Mouse (Mus musculus): ENCODE results near the gene Zfp335. TPM values are rescaled to one million over a fixed set of nuclear protein-coding genes. Genes with fewer than 3 reads are reported as not detected.

Gene Zfp335
- polyA plus RNA-seq, 1 experiment from 2014 or later: 16.2 TPM

DNA sequence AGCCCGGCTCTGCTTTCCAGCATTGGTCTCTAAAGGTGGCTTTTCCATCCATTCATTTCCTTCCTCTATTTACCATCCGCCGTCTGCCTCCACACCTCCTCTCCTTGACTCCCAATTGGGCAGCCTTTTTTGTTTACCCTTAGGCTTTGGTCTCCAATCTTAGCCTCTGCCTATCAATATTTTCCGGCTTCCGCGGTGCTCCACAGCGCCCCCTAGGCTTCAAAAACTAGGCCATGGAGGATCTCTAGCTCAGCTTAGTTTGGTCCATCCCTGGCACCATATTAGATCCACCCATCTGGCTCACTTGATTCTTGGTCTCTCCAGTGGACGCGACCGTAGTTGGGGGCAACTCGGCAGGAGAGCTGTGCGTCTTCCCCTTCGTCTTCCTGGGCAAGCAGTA lies 38.9 kb upstream of the Zfp335 start:
- H3K4me3 ChIP-seq (ENCODE audit: low read depth, low read length): no peak overlapping the region
- WGBS: 24% methylated on average over 13 of the region's 13 CpGs

DNA sequence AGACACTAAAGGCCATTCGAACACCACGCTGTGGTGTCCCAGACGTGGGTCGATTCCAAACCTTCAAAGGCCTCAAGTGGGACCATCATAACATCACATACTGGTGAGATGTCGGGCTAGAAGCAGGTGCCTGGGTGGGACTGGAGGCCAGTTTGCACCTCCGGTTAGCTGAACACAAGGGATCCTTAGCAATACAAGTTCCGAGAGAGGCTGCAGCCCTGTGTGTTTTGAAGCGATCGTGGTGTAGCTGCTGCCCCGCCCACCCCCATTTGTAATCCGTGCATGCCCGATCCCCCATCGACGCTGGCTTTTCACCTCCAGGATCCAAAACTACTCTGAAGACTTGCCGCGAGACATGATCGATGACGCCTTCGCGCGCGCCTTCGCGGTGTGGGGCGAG lies 37.4 kb upstream of the Zfp335 start:
- Histone ChIP-seq H3K4me2 (ENCODE audit: low read length) (peak overlapping the region; percentile 42), H3K27ac (ENCODE audit: low read length) (no peak overlapping the region), H3K27me3 (ENCODE audit: control insufficient read depth, insufficient read depth, low read depth, low read length) (peaks cover 37% of the 10 kb centered on the region), H3K9ac (ENCODE audit: low read depth, low read length) (no peak overlapping the region), H3K36me3 (ENCODE audit: control insufficient read depth, insufficient read depth, low read length) (no peaks in the 10 kb centered on the region), H3K9me3 (replicated peaks; ENCODE audit: control insufficient read depth, low read length, poor library complexity, severe bottlenecking) (no peaks in the 10 kb centered on the region), H3K4me3 (ENCODE audit: low read depth, low read length) (peak overlapping the region; percentile 3; the same call in 1 of the 2 replicates), H3K4me1 (ENCODE audit: control insufficient read depth, insufficient read depth, low read length) (peaks cover 15% of the 10 kb centered on the region)
- no peak for ATAC-seq
- WGBS: 5% methylated on average over 25 of the region's 25 CpGs

More for the DNA sequence above, 38.9 kb upstream of the Zfp335 start:
- H3K27ac ChIP-seq (ENCODE audit: low read length): no peak overlapping the region
- H3K4me2 ChIP-seq (ENCODE audit: low read length): no peak overlapping the region
- no peaks in the 10 kb centered on the region for H3K36me3 ChIP-seq (ENCODE audit: control insufficient read depth, insufficient read depth, low read length)
- H3K9ac ChIP-seq (ENCODE audit: low read depth, low read length): no peak overlapping the region
- H3K9me3 ChIP-seq (replicated peaks; ENCODE audit: control insufficient read depth, low read length, poor library complexity, severe bottlenecking): no peaks in the 10 kb centered on the region
- peaks cover 15% of the 10 kb centered on the region for H3K4me1 ChIP-seq (ENCODE audit: control insufficient read depth, insufficient read depth, low read length)
- no peak for ATAC-seq
- H3K27me3 ChIP-seq (ENCODE audit: control insufficient read depth, insufficient read depth, low read depth, low read length): peaks cover 37% of the 10 kb centered on the region

DNA sequence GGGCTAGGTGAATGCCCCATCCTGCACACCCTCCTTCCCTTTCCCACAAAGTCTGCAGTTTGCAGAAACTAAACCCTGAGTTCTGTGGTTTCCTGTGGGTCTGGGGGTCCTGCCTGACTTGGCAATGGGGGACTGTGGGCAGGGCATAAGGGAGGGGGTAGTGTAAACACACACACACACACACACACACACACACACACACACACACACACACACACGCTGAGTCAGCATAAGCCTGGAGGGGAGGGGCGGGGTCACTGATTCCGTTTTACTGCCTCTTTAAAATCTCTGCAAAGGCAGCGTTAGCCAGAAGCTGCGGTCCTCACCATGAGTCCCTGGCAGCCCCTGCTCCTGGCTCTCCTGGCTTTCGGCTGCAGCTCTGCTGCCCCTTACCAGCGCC lies 36.4 kb upstream of the Zfp335 start:
- Histone ChIP-seq H3K4me2 (ENCODE audit: low read length) (no peak overlapping the region), H3K4me1 (ENCODE audit: control insufficient read depth, insufficient read depth, low read length) (peaks cover 10% of the 10 kb centered on the region), H3K27me3 (ENCODE audit: control insufficient read depth, insufficient read depth, low read depth, low read length) (peaks cover 37% of the 10 kb centered on the region), H3K9ac (ENCODE audit: low read depth, low read length) (peak overlapping the region; percentile 18; the same call in 1 of the 2 replicates), H3K4me3 (ENCODE audit: low read depth, low read length) (no peak overlapping the region), H3K9me3 (replicated peaks; ENCODE audit: control insufficient read depth, low read length, poor library complexity, severe bottlenecking) (no peaks in the 10 kb centered on the region), H3K27ac (ENCODE audit: low read length) (no peak overlapping the region), H3K36me3 (ENCODE audit: control insufficient read depth, insufficient read depth, low read length) (no peaks in the 10 kb centered on the region)
- no peak for ATAC-seq
- WGBS: 10% methylated on average over 7 of the region's 7 CpGs

- no peaks in the 10 kb centered on the region for H3K9me3 ChIP-seq (replicated peaks; ENCODE audit: control insufficient read depth, low read length, poor library complexity, severe bottlenecking)
- peaks cover 37% of the 10 kb centered on the region for H3K27me3 ChIP-seq (ENCODE audit: control insufficient read depth, insufficient read depth, low read depth, low read length)
- H3K9ac ChIP-seq (ENCODE audit: low read depth, low read length): 0 out of 2 replicates have a peak overlapping the region, but pooled peaks have one; percentile 13
- ATAC-seq: no peak
- no peak overlapping the region for H3K4me3 ChIP-seq (ENCODE audit: low read depth, low read length)
- no peak overlapping the region for H3K27ac ChIP-seq (ENCODE audit: low read length)
- WGBS: 19% methylated on average over 4 of the region's 4 CpGs
- no peak overlapping the region for H3K4me2 ChIP-seq (ENCODE audit: low read length)
- H3K36me3 ChIP-seq (ENCODE audit: control insufficient read depth, insufficient read depth, low read length): no peaks in the 10 kb centered on the region
- peaks cover 7% of the 10 kb centered on the region for H3K4me1 ChIP-seq (ENCODE audit: control insufficient read depth, insufficient read depth, low read length)
Measured at GRCm38 (mm10) chr2:164947506-164947905, 35.9 kb upstream of the Zfp335 start.

- Histone ChIP-seq H3K4me2 (ENCODE audit: low read length) (no peak overlapping the region), H3K27me3 (ENCODE audit: control insufficient read depth, insufficient read depth, low read depth, low read length) (peaks cover 4% of the 10 kb centered on the region; the same call in 1 of the 2 replicates), H3K36me3 (ENCODE audit: control insufficient read depth, insufficient read depth, low read length) (no peaks in the 10 kb centered on the region), H3K9me3 (replicated peaks; ENCODE audit: control insufficient read depth, low read length, poor library complexity, severe bottlenecking) (no peaks in the 10 kb centered on the region), H3K4me1 (ENCODE audit: control insufficient read depth, insufficient read depth, low read length) (peaks cover 17% of the 10 kb centered on the region), H3K4me3 (ENCODE audit: low read depth, low read length) (no peak overlapping the region), H3K9ac (ENCODE audit: low read depth, low read length) (no peak overlapping the region), H3K27ac (ENCODE audit: low read length) (no peak overlapping the region)
- 16% methylated on average over 5 of the region's 5 CpGs for WGBS
- ATAC-seq: no peak
Measured at GRCm38 (mm10) chr2:164942692-164943290, 31.2 kb upstream of the Zfp335 start.

DNA sequence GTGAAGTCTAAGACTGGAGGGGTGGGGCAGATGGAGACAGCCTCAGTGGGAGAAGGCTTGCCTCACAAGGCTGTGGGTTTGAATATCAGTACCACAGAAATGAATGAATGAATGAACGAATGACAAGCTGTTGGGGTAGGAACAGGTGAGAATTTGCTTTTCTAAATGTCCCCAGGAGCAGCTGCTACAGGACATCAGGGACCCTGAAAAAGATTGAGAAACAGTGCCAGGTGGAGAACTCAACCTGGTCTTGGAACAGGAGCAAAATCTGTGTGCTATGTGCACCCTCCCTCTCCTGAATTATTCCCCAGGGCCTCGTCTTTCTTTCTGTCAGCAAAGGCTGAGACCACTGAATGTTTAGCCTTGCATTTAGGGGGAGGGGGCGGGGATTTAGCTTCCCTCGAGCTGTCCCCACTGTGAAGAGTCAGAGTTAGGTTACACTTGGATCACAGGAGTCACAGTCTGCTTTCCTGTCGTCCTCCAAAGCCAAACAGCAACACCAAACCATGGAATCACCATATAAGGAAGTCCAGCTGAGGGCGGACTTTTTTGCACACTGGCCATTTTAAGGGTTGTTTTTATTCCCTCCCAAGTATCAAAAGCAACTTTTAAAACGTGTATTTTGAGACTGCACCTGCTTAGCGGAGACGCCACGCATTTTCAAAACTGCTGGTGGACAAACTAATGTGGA lies 28.7 kb upstream of the Zfp335 start, which contains the start of gene Mmp9:
Gene Mmp9 (plus strand): TSS at position 641 of the 691 bp plus-strand sequence.
- no peak for ATAC-seq
- Histone ChIP-seq H3K9me3 (replicated peaks; ENCODE audit: control insufficient read depth, low read length, poor library complexity, severe bottlenecking) (no peaks in the 10 kb centered on the region), H3K4me2 (ENCODE audit: low read length) (no peak within 1 kb of the TSS), H3K4me1 (ENCODE audit: control insufficient read depth, insufficient read depth, low read length) (peaks cover 17% of the 10 kb centered on the region), H3K27me3 (ENCODE audit: control insufficient read depth, insufficient read depth, low read depth, low read length) (no peaks in the 10 kb centered on the region), H3K27ac (ENCODE audit: low read length) (peak within 1 kb of the TSS; percentile 69), H3K4me3 (ENCODE audit: low read depth, low read length) (no peak within 1 kb of the TSS), H3K36me3 (ENCODE audit: control insufficient read depth, insufficient read depth, low read length) (no peaks in the 10 kb centered on the region), H3K9ac (ENCODE audit: low read depth, low read length) (no peak within 1 kb of the TSS)
- 22% methylated on average over 10 of the region's 10 CpGs for WGBS

DNA sequence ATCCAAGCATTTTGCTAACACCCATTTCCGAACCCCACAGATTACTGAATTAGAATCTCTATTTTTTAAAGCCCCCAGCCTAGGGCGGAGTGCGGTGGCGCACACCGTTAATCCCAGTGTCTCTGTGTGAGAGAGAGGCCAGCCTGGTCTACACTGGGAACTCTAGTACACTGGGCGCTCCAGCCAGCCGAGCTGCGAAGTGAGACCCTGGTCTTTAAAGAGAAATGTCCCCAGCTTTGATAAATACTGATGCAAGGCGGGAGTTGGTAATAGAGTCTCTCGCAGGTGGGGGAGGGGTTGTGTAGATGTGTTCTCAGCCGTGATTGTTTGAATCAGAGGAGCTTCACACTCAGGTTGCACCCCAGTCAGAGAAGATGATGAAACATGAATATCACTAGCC lies 27.5 kb upstream of the Zfp335 start:
- WGBS: 2% methylated on average over 11 of the region's 11 CpGs
- no peaks in the 10 kb centered on the region for H3K9me3 ChIP-seq (replicated peaks; ENCODE audit: control insufficient read depth, low read length, poor library complexity, severe bottlenecking)
- H3K4me1 ChIP-seq (ENCODE audit: control insufficient read depth, insufficient read depth, low read length): peaks cover 17% of the 10 kb centered on the region

DNA sequence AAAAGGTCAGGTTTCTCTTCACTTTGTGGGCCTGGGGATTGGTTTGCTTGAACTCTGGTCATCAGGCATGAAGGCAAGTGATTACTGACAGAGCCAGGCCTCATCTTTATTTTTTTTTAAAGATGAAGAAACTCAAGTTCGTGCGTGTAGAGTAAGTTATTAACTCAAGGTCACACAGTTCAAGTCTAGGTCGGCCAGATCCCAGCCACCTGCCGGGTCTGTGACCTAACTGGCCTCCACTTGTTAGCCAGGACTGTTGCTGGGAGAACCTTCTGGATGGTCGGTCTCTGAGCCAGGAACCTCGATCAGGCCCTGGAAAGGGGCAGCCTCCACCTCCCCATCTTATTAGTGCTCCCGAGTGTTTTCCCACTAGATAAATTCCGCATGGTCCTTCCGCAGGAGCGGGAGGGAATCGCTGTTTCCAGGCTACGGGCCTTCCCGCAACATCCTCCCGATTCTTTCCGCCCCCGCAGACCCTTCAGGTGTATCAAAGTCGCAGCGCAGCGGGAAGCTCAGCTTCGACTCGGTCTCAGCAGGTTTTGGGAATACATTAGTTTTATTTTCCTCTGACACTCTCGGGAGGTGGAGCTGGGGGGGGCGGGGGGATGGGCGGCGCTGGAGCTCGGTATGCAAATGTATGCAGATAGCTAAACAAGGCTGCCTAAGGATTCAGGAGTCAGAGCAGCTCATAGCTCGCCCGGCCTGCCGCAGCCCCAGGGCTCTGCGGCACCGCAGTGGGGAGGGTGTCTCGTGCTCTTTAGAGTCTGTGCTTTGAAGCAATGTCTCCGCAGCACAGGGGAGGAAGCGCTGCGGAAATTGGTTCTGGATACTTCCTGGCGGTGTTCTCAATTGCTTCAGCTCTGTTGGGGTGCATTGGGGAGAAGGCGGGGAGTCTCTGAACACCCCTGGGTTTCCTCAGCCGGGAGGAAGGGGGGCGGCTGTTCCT lies 26.9 kb upstream of the Zfp335 start:
- WGBS: 3% methylated on average over 39 of the region's 39 CpGs
- peak overlapping the region; percentile 68 for H3K4me2 ChIP-seq (ENCODE audit: low read length)
- H3K9me3 ChIP-seq (replicated peaks; ENCODE audit: control insufficient read depth, low read length, poor library complexity, severe bottlenecking): no peaks in the 10 kb centered on the region
- H3K4me1 ChIP-seq (ENCODE audit: control insufficient read depth, insufficient read depth, low read length): peaks cover 17% of the 10 kb centered on the region
- no peaks in the 10 kb centered on the region; the same call in 1 of the 2 replicates for H3K27me3 ChIP-seq (ENCODE audit: control insufficient read depth, insufficient read depth, low read depth, low read length)
- peak overlapping the region; percentile 37 for H3K9ac ChIP-seq (ENCODE audit: low read depth, low read length)
- H3K4me3 ChIP-seq (ENCODE audit: low read depth, low read length): peak overlapping the region; percentile 37
- peak; percentile 94 for ATAC-seq
- H3K36me3 ChIP-seq (ENCODE audit: control insufficient read depth, insufficient read depth, low read length): no peaks in the 10 kb centered on the region
- H3K27ac ChIP-seq (ENCODE audit: low read length): peak overlapping the region; percentile 69

More for the DNA sequence above, 27.5 kb upstream of the Zfp335 start:
- ATAC-seq: peak; percentile 80
- peak overlapping the region; percentile 69 for H3K27ac ChIP-seq (ENCODE audit: low read length)
- peak overlapping the region; percentile 37 for H3K4me3 ChIP-seq (ENCODE audit: low read depth, low read length)
- H3K9ac ChIP-seq (ENCODE audit: low read depth, low read length): peak overlapping the region; percentile 37
- H3K36me3 ChIP-seq (ENCODE audit: control insufficient read depth, insufficient read depth, low read length): no peaks in the 10 kb centered on the region
- H3K27me3 ChIP-seq (ENCODE audit: control insufficient read depth, insufficient read depth, low read depth, low read length): no peaks in the 10 kb centered on the region; the same call in 1 of the 2 replicates
- peak overlapping the region; percentile 68 for H3K4me2 ChIP-seq (ENCODE audit: low read length)
